Mouse (Mus musculus) G1E (cell line): Measurements from ENCODE around the gene Paox.

ENCODE experiments used
- CTCF ChIP-seq: IDR thresholded peaks from 2 replicates; pipeline ENCODE4 v1.5.1; 2012; ENCODE audit warnings: low read depth, low read length, inconsistent platforms, mixed read lengths
- GATA1 ChIP-seq: IDR thresholded peaks from 2 replicates; pipeline ENCODE4 v1.6.1; 2012; ENCODE audit warnings: borderline replicate concordance, low read length, inconsistent platforms, mixed read lengths
- TAL1 ChIP-seq: conservative IDR thresholded peaks from 2 replicates; pipeline ENCODE4 v1.6.1; 2012; ENCODE audit warnings: low read depth, low read length, inconsistent platforms, mixed read lengths

- TF ChIP-seq CTCF: no peak
- no peak for TF ChIP-seq TAL1
- no peak for TF ChIP-seq GATA1
Observed at GRCm38 (mm10) chr7:140172936-140173335, 57.3 kb downstream of the Paox start, which contains the start of gene Olfr523.
